Mouse (Mus musculus): ENCODE data around the gene Sprr4. TPM values are rescaled to one million over a fixed set of nuclear protein-coding genes. Genes with fewer than 3 reads are reported as not detected.
A peak's percentile ranks its signal among the peaks of the same experiment; 100 is the strongest.
"Not testable (repeated sequence)": the region's sequence is repeated elsewhere in the genome, so short reads cannot be mapped to it uniquely, and the experiment has no call there.

Sprr4 gene
- not detected in 2 replicates for polyA plus RNA-seq (2014; fragmentation: Nextera tagmentation; extraction: Ambion mirVana)

DNA sequence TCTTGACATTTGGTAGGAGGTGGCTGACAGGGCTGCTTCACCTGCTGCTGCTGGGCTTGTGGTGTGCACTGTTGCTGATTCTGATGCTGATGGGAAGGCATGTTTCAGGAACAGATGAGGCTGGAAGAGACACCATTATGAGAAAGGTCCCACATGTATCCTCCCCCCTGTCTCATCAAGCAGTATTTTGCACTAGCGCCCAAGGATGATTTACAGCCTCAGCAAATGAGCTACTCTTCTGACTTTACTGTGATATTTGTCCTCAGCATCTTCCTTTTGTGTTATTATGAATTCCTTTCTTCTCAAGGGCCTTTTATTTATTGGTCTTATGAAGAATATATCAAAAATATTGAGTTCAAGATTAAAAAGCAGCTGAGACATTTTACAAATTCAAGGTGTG is at the start of gene Sprr4:
Sprr4 (minus strand) TSS at position 101 of the 400 bp plus-strand sequence.
- no peak for ATAC-seq (ENCODE audit: low FRiP score)

DNA sequence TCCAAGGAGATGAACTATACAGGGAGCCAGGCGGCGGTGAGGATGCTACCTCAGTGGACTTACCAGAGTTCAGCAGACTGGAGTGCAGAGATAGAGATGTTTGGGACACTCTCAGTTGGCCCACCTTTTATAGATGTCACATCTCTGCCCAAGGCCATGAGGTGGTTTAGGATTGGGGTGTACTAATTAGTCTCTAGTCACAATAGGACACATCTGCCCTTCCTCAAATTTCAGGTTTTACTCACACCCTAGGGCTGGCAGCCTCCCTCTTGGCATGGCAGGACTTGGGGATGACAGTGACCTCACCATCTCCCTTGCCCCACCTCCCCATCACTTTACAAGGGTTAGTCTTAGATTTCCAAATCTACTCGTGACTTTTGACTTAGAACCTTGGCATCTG is 34.1 kb upstream of the Sprr4 start, which contains the start of gene 2310046K23Rik:
2310046K23Rik (minus strand) TSS at position 101 of the 400 bp plus-strand sequence.
- H3K4me2 ChIP-seq: no peak within 1 kb of the TSS
- no peak within 1 kb of the TSS for H3K4me3 ChIP-seq (ENCODE audit: low read depth, low read length)
- 90% methylated on average over 3 of the region's 3 CpGs for WGBS
- no peak for DNase-seq (ENCODE audit: low spot score, missing footprints)
- no peaks in the 10 kb centered on the region for H3K36me3 ChIP-seq (ENCODE audit: control insufficient read depth, insufficient read depth, low read length)
- H3K4me1 ChIP-seq (ENCODE audit: control insufficient read depth, insufficient read depth, low read length): no peaks in the 10 kb centered on the region
- H3K9ac ChIP-seq (ENCODE audit: low read length): no peak within 1 kb of the TSS
- H3K27me3 ChIP-seq (ENCODE audit: control insufficient read depth, insufficient read depth, low read length): no peaks in the 10 kb centered on the region
- ATAC-seq (ENCODE audit: low FRiP score): no peak
- H3K27ac ChIP-seq (ENCODE audit: low read depth, low read length): no peak within 1 kb of the TSS
- no peaks in the 10 kb centered on the region for H3K9me3 ChIP-seq (ENCODE audit: control insufficient read depth, low read length)

More for the DNA sequence above, at the start of gene Sprr4:
- 94% methylated on average over 1 of the region's 1 CpGs for WGBS
- no peaks in the 10 kb centered on the region for H3K9me3 ChIP-seq (ENCODE audit: control insufficient read depth, low read length)
- no peak within 1 kb of the TSS for H3K4me3 ChIP-seq (ENCODE audit: low read depth, low read length)
- H3K27me3 ChIP-seq (ENCODE audit: control insufficient read depth, insufficient read depth, low read length): no peaks in the 10 kb centered on the region
- H3K4me1 ChIP-seq (ENCODE audit: control insufficient read depth, insufficient read depth, low read length): no peaks in the 10 kb centered on the region
- H3K9ac ChIP-seq (ENCODE audit: low read length): no peak within 1 kb of the TSS
- no peak within 1 kb of the TSS for H3K27ac ChIP-seq (ENCODE audit: low read depth, low read length)
- H3K36me3 ChIP-seq (ENCODE audit: control insufficient read depth, insufficient read depth, low read length): no peaks in the 10 kb centered on the region
- no peak for DNase-seq (ENCODE audit: low spot score, missing footprints)
- H3K4me2 ChIP-seq: no peak within 1 kb of the TSS

DNA sequence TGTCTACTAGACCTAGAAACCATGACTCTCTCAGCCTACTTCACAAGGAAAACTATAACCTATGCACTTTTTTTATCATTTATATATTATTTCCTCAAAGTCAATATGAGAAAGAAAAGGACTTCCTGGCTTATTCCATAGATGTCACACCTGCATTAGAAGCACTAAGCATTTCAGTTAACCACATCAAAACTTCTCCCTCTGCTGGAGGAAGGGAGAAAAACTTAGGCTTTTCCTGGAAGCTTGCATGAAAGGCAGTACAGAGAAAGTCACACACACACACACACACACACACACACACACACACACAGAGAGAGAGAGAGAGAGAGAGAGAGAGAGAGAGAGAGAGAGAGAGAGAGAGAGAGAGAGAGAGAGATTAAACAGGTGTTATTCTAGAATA is 12.0 kb upstream of the Sprr4 start:
- DNase-seq (ENCODE audit: low spot score, missing footprints) (no peak), ATAC-seq (ENCODE audit: low FRiP score) (no peak)
- Histone ChIP-seq H3K27ac (ENCODE audit: low read depth, low read length) (no peak overlapping the region), H3K27me3 (ENCODE audit: control insufficient read depth, insufficient read depth, low read length) (no peaks in the 10 kb centered on the region), H3K4me3 (ENCODE audit: low read depth, low read length) (no peak overlapping the region), H3K4me2 (no peak overlapping the region), H3K9me3 (ENCODE audit: control insufficient read depth, low read length) (no peaks in the 10 kb centered on the region), H3K4me1 (ENCODE audit: control insufficient read depth, insufficient read depth, low read length) (no peaks in the 10 kb centered on the region), H3K36me3 (ENCODE audit: control insufficient read depth, insufficient read depth, low read length) (no peaks in the 10 kb centered on the region), H3K9ac (ENCODE audit: low read length) (no peak overlapping the region)

DNA sequence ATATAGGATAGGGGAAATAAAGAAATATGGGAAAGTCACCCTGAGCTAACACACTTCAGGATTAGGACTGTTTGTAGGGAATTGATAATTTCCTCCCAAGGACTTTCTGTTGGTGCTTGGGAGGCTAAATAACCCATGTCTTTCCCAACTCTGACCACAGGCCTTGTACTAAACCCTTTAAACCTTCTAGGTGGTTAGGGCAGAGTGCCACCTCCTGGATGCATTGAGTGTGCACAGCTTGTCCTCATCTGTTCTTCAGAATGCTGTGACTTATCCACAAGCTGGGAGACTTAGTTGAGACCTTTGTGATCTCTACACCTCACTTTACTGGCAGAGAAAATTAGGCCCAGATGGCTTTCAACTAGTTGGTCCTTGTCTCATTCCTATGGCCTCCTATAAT is 10.5 kb upstream of the Sprr4 start:
- Histone ChIP-seq H3K27ac (ENCODE audit: low read depth, low read length) (no peak overlapping the region), H3K9ac (ENCODE audit: low read length) (no peak overlapping the region), H3K4me3 (ENCODE audit: low read depth, low read length) (no peak overlapping the region), H3K4me1 (ENCODE audit: control insufficient read depth, insufficient read depth, low read length) (no peaks in the 10 kb centered on the region), H3K4me2 (no peak overlapping the region), H3K9me3 (ENCODE audit: control insufficient read depth, low read length) (no peaks in the 10 kb centered on the region), H3K27me3 (ENCODE audit: control insufficient read depth, insufficient read depth, low read length) (no peaks in the 10 kb centered on the region), H3K36me3 (ENCODE audit: control insufficient read depth, insufficient read depth, low read length) (no peaks in the 10 kb centered on the region)
- peak; percentile 52; the same call in 1 of the 2 replicates for ATAC-seq (ENCODE audit: low FRiP score)
- no peak for DNase-seq (ENCODE audit: low spot score, missing footprints)

DNA sequence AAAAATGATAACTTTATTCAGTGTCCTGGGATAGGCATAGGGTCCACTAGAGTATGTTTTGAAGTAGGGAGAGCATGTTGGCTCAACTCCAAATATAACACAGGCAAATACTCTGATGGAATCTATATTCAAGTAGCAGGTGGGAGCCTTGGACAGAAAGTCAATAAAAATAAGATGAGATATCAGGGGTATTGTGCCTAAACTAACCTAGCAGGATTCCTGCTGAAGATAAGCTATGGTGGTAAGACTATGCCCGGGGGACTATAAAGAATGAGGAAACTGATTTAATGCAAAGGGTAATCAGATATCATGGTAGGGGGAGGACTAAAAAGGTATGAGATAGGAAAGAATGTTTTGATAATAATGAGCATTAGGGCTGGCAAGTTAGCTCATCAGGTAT is 7.9 kb upstream of the Sprr4 start:
- Histone ChIP-seq H3K4me3 (ENCODE audit: low read depth, low read length) (no peak overlapping the region), H3K4me2 (no peak overlapping the region), H3K27me3 (ENCODE audit: control insufficient read depth, insufficient read depth, low read length) (no peaks in the 10 kb centered on the region), H3K36me3 (ENCODE audit: control insufficient read depth, insufficient read depth, low read length) (no peaks in the 10 kb centered on the region), H3K27ac (ENCODE audit: low read depth, low read length) (no peak overlapping the region), H3K4me1 (ENCODE audit: control insufficient read depth, insufficient read depth, low read length) (no peaks in the 10 kb centered on the region), H3K9ac (ENCODE audit: low read length) (no peak overlapping the region), H3K9me3 (ENCODE audit: control insufficient read depth, low read length) (no peaks in the 10 kb centered on the region)
- WGBS: 89% methylated on average over 1 of the region's 1 CpGs
- ATAC-seq (ENCODE audit: low FRiP score) (no peak), DNase-seq (ENCODE audit: low spot score, missing footprints) (no peak)

DNA sequence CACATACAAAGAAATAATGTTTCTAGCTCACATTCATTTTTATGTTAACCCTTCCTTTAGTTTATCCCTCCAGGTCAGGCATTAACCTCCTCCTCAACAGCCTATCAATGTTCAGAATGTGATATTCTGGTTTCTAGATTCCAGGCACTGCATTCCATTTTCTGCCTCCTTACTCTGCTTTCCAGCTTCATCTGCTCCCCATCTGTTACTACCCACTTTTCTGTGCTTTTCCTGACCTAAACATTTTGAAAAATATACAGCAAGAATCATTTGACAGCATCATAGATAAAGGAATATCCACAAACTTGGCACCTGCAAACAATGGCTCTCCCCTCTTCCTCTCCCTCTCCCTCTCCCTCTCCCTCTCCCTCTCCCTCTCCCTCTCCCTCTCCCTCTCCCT is 3.2 kb upstream of the Sprr4 start:
- no peak for DNase-seq (ENCODE audit: low spot score, missing footprints)
- no peak overlapping the region for H3K4me2 ChIP-seq

DNA sequence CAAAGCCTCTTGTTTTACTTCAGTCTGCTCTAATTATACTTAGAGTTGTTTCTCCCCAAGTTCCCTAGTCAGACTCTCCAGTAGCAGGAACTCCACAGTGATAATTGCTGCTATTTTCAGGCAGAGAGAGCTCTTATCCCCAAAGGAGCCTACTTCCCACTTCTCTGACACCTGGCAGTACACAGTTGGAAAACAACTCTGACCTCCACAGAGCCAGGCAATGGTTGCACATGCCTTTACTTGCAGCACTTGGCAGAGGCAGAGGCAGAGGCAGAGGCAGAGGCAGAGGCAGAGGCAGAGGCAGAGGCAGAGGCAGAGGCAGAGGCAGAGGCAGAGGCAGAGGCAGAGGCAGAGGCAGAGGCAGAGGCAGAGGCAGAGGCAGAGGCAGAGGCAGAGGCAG is 10.0 kb downstream of the Sprr4 start:
- H3K27me3 ChIP-seq (ENCODE audit: control insufficient read depth, insufficient read depth, low read length); H3K27ac ChIP-seq (ENCODE audit: low read depth, low read length); H3K9ac ChIP-seq (ENCODE audit: low read length); ATAC-seq (ENCODE audit: low FRiP score); H3K9me3 ChIP-seq (ENCODE audit: control insufficient read depth, low read length); DNase-seq (ENCODE audit: low spot score, missing footprints); H3K4me2 ChIP-seq; H3K4me3 ChIP-seq (ENCODE audit: low read depth, low read length); H3K4me1 ChIP-seq (ENCODE audit: control insufficient read depth, insufficient read depth, low read length); H3K36me3 ChIP-seq (ENCODE audit: control insufficient read depth, insufficient read depth, low read length): not testable (repeated sequence)

More for the DNA sequence above, 3.2 kb upstream of the Sprr4 start:
- no peaks in the 10 kb centered on the region for H3K36me3 ChIP-seq (ENCODE audit: control insufficient read depth, insufficient read depth, low read length)
- no peak overlapping the region for H3K9ac ChIP-seq (ENCODE audit: low read length)
- H3K27me3 ChIP-seq (ENCODE audit: control insufficient read depth, insufficient read depth, low read length): no peaks in the 10 kb centered on the region
- ATAC-seq (ENCODE audit: low FRiP score): no peak
- no peak overlapping the region for H3K4me3 ChIP-seq (ENCODE audit: low read depth, low read length)
- no peaks in the 10 kb centered on the region for H3K4me1 ChIP-seq (ENCODE audit: control insufficient read depth, insufficient read depth, low read length)
- no peak overlapping the region for H3K27ac ChIP-seq (ENCODE audit: low read depth, low read length)
- no peaks in the 10 kb centered on the region for H3K9me3 ChIP-seq (ENCODE audit: control insufficient read depth, low read length)

DNA sequence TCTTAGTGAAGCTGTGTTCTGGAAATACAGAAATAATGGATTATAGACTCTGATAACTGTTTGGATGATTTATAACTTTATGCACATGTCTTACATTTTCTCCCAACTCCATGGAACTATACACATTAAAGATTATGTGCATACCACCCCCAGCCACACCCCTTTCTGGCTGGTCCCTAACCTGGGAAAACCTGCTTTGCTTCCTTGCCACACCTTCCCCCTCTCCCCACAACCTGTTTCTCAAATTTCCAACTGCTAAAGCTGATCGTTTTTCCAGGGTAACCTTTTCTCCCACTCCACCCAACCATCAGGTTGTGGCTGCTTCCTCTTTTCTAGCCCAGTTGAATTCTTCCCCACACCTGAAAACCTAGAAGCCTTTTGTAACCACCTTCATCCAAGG is 14.0 kb downstream of the Sprr4 start:
- WGBS: 47% methylated on average over 1 of the region's 1 CpGs
- no peak for ATAC-seq (ENCODE audit: low FRiP score)
- Histone ChIP-seq H3K9ac (ENCODE audit: low read length) (no peak overlapping the region), H3K4me2 (no peak overlapping the region), H3K4me3 (ENCODE audit: low read depth, low read length) (no peak overlapping the region), H3K9me3 (ENCODE audit: control insufficient read depth, low read length) (no peaks in the 10 kb centered on the region), H3K4me1 (ENCODE audit: control insufficient read depth, insufficient read depth, low read length) (no peaks in the 10 kb centered on the region), H3K27me3 (ENCODE audit: control insufficient read depth, insufficient read depth, low read length) (no peaks in the 10 kb centered on the region), H3K36me3 (ENCODE audit: control insufficient read depth, insufficient read depth, low read length) (no peaks in the 10 kb centered on the region), H3K27ac (ENCODE audit: low read depth, low read length) (no peak overlapping the region)
- DNase-seq (ENCODE audit: low spot score, missing footprints): no peak

DNA sequence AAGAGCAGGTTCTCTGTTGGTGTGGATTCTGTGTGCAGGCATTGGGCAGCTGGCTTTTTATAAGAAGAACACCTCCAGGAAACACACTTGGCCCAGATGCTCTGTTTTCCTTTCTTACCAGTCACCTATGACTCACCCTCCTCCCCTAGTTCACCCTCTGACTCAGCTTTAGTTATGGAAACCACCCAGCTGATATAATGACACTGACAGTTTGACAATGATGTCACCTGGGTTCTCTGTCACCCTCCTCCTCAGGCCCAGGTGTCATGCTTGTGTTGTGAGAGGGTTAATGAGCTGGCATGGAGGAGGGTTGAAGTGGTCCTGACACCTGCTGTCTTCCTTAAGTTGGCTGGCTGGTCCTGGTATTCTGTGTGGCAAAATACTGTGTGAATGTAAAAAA is 14.4 kb downstream of the Sprr4 start, which contains the start of gene Sprr1a:
Sprr1a (minus strand) TSS at position 33 of the 400 bp plus-strand sequence.
- Histone ChIP-seq H3K27me3 (ENCODE audit: control insufficient read depth, insufficient read depth, low read length) (no peaks in the 10 kb centered on the region), H3K9me3 (ENCODE audit: control insufficient read depth, low read length) (no peaks in the 10 kb centered on the region), H3K4me2 (no peak within 1 kb of the TSS), H3K9ac (ENCODE audit: low read length) (no peak within 1 kb of the TSS), H3K4me3 (ENCODE audit: low read depth, low read length) (no peak within 1 kb of the TSS), H3K4me1 (ENCODE audit: control insufficient read depth, insufficient read depth, low read length) (no peaks in the 10 kb centered on the region), H3K27ac (ENCODE audit: low read depth, low read length) (no peak within 1 kb of the TSS), H3K36me3 (ENCODE audit: control insufficient read depth, insufficient read depth, low read length) (no peaks in the 10 kb centered on the region)
- ATAC-seq (ENCODE audit: low FRiP score) (no peak), DNase-seq (ENCODE audit: low spot score, missing footprints) (no peak)

DNA sequence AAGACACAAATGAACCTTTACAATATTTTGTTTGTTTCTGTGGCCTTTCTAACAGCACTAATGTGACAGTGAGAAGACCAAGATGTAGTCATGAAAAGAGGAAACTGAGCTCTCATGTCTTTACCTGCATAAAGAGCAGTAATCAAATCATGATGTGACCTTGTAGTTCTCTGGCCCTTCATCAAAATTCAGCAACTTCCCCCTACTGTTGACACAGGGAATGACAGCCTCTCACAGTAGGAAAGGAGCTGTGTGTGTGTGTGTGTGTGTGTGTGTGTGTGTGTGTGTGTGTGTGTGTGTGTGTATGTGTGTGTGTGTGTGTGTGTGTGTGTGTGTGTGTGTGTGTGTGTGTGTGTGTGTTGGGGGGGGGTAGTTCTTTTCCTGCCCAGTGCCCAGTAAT is 19.0 kb downstream of the Sprr4 start:
- not testable (repeated sequence) for H3K27ac ChIP-seq (ENCODE audit: low read depth, low read length); H3K27me3 ChIP-seq (ENCODE audit: control insufficient read depth, insufficient read depth, low read length); H3K36me3 ChIP-seq (ENCODE audit: control insufficient read depth, insufficient read depth, low read length); ATAC-seq (ENCODE audit: low FRiP score); H3K9me3 ChIP-seq (ENCODE audit: control insufficient read depth, low read length); H3K9ac ChIP-seq (ENCODE audit: low read length); H3K4me1 ChIP-seq (ENCODE audit: control insufficient read depth, insufficient read depth, low read length); H3K4me3 ChIP-seq (ENCODE audit: low read depth, low read length); H3K4me2 ChIP-seq
- peak; percentile 84 for DNase-seq (ENCODE audit: low spot score, missing footprints)

Data from midbrain, embryonic 11.5 days (tissue).